Mouse (Mus musculus): ENCODE results near the gene Hmgn1.

DNA sequence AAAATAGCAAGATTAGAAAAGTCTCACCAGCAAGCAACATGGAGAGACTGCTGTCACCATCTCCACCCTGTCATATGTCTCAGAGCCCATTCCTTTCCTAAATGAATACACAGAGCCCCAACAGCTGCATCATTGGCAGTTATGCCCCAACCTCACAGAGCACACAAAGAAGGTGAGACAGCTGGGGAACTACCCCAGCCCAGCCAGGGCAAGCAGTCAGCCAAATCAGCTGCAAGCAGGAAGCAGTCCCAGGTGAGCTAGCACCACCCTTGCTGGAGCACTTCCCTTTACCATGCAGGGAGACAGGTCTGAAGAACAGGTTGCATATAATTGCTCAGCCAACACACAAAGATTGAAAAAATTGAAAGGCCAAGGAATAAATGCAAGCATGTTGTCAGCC, 41.9 kb downstream of the Hmgn1 start:
- TF ChIP-seq CTCF (IDR thresholded peaks at IDR 0.05; ENCODE audit: low read depth) (no peak), EP300 (IDR thresholded peaks at IDR 0.05; ENCODE audit: low read depth) (no peak)
